Mouse (Mus musculus): ENCODE results near the gene Fut2.

- TF ChIP-seq CTCF (IDR thresholded peaks at IDR 0.05; ENCODE audit: extremely low read depth, insufficient read length, insufficient replicate concordance, low read depth, low read length), result no peak
- no peak for TF ChIP-seq POLR2A (IDR thresholded peaks at IDR 0.05; ENCODE audit: low read depth, low read length)
These were observed 49.9 kb downstream of the Fut2 start for GRCm38 (mm10) chr7:45616277-45616676.
